Mouse (Mus musculus) midbrain, postnatal 0 days (tissue): Measurements from ENCODE around the gene Tmem95. TPM values are rescaled to one million over a fixed set of nuclear protein-coding genes. Genes with fewer than 3 reads are reported as not detected.

Source experiments
- ATAC-seq: fragments of 200-750 bp; cut with Nextera tagmentation; 2 replicates; pipeline ENCODE4 v1.8.0; 2017; ENCODE audit warnings: moderate number of reproducible peaks, mild to moderate bottlenecking, moderate TSS enrichment, moderate library complexity; ENCODE audit not compliant: low FRiP score
- DNase-seq: peaks from one replicate; pipeline ENCODE4 v3.0.0-alpha.2; 2015; ENCODE audit warnings: low spot score
- H3K27ac ChIP-seq: fragments of 300-500 bp; sonication (generic); 2 replicates; pipeline ENCODE4 v1.5.1; 2014; ENCODE audit warnings: low read depth, mild to moderate bottlenecking, low read length, mixed read lengths
- H3K27me3 ChIP-seq: fragments of 300-500 bp; sonication (generic); 2 replicates; pipeline ENCODE4 v1.6.1; 2014; ENCODE audit warnings: low read length, control low read depth, mixed read lengths; ENCODE audit not compliant: insufficient read depth
- H3K36me3 ChIP-seq: fragments of 300-500 bp; sonication (generic); 2 replicates; pipeline ENCODE4 v1.6.1; 2014; ENCODE audit warnings: low read length, control low read depth, mixed read lengths; ENCODE audit not compliant: insufficient read depth
- H3K4me1 ChIP-seq: fragments of 300-500 bp; sonication (generic); 2 replicates; pipeline ENCODE4 v1.6.1; 2014; ENCODE audit warnings: mild to moderate bottlenecking, control low read depth, antibody characterized with exemption, low read length, mixed read lengths; ENCODE audit not compliant: insufficient read depth
- H3K4me2 ChIP-seq: fragments of 300-500 bp; sonication (generic); 2 replicates; pipeline ENCODE4 v1.6.1; 2014; ENCODE audit warnings: low read depth, mild to moderate bottlenecking, low read length, mixed read lengths; ENCODE audit not compliant: poor library complexity, severe bottlenecking
- H3K4me3 ChIP-seq: fragments of 300-500 bp; sonication (generic); 2 replicates; pipeline ENCODE4 v1.5.1; 2014; ENCODE audit warnings: low read depth, mild to moderate bottlenecking, low read length, moderate library complexity
- H3K9ac ChIP-seq: fragments of 300-500 bp; sonication (generic); replicated peaks from 2 replicates; pipeline ENCODE4 v1.6.1; 2014; ENCODE audit warnings: mild to moderate bottlenecking, low read length, moderate library complexity, mixed read lengths; ENCODE audit not compliant: poor library complexity, severe bottlenecking
- H3K9me3 ChIP-seq: fragments of 300-500 bp; sonication (generic); 2 replicates; pipeline ENCODE4 v1.6.1; 2016; ENCODE audit warnings: low read length, control low read depth
- CTCF ChIP-seq: IDR thresholded peaks from 2 replicates; pipeline ENCODE4 v1.5.1; 2016; ENCODE audit warnings: antibody characterized with exemption, mild to moderate bottlenecking
- WGBS: fragments of 180-500 bp; shearing (Covaris S2); extraction: QIAGEN DNeasy Blood & Tissue Kit; methylation state at CpG from one replicate; pipeline ENCODE4 v1.1.7; 2014; 5-methylcytosine and 5-hydroxymethylcytosine counted together
- polyA plus RNA-seq: library from polyadenylated mRNA; unstranded; fragments of >200 nt; fragmentation: Nextera tagmentation; extraction: Ambion mirVana; gene quantifications from 2 replicates; pipeline ENCODE4 v1.2.1, GENCODE M21; 2015
- total RNA-seq: library from RNA; depleted of rRNA; stranded (reverse); fragments of >200 nt; gene quantifications from 2 replicates; pipeline ENCODE4 v1.2.3, GENCODE M21; 2014; rRNA removed

The Tmem95 gene
- not detected in 2 replicates for total RNA-seq
- not detected in 2 replicates for polyA plus RNA-seq

DNA sequence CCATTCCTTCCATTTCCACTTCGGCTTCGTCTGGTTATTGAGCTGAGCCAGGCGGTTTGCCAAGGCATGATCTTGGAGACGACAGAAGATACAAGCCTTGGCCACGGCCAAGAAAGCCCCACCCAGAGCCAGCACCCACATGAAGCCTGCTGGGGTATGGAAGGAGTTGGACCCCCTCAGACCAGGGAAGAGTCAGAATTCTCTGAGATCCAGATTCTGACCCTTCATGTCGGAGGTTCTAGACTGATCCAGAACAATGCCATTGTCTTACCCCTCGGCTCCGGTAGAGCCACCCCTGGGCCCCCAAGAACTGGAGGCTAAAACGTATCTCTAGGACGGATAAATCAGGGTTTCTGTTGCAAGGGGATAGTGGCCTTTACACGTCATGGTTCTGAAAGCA lies at the start of gene Tmem95:
Gene Tmem95, minus strand, starts transcription at position 141 of the 400 bp plus-strand sequence.
- H3K27me3 ChIP-seq: no peaks in the 10 kb centered on the region
- H3K4me2 ChIP-seq: peak within 1 kb of the TSS; percentile 10; the same call in 1 of the 2 replicates
- no peak within 1 kb of the TSS for H3K4me3 ChIP-seq
- DNase-seq (no peak), ATAC-seq (no peak)
- no peaks in the 10 kb centered on the region for H3K9me3 ChIP-seq
- 87% methylated on average over 11 of the region's 11 CpGs for WGBS
- H3K36me3 ChIP-seq: no peaks in the 10 kb centered on the region
- H3K27ac ChIP-seq: 0 out of 2 replicates have a peak within 1 kb of the TSS, but pooled peaks have one; percentile 32
- no peak for TF ChIP-seq CTCF
- no peaks in the 10 kb centered on the region for H3K4me1 ChIP-seq
- H3K9ac ChIP-seq: 0 out of 2 replicates have a peak within 1 kb of the TSS, but pooled peaks have one; percentile 24

DNA sequence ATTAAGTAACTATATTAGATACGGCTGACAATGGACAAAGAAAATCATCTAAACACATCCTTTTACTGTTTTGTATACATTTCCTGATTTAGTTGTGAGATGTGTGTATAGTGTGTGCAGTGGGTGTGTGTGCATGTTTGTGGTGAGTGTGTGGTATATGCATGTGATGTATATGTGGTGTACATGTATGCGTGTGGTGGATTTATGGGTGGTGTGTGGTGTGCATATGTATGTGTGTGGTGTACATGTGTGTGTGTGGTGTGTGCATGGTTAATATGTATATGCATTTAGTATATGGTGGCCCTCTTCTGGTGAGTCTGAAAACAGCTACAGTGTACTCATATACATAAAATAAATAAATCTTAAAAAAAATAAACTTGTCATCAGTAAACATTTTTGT lies 49.7 kb upstream of the Tmem95 start:
- DNase-seq: no peak
- no peak for ATAC-seq
- WGBS: 92% methylated on average over 2 of the region's 2 CpGs
- H3K4me3 ChIP-seq: no peak overlapping the region
- H3K9me3 ChIP-seq: no peaks in the 10 kb centered on the region
- TF ChIP-seq CTCF: peak; percentile 17; the same call in 1 of the 2 replicates
- H3K4me2 ChIP-seq: no peak overlapping the region
- no peaks in the 10 kb centered on the region for H3K27me3 ChIP-seq
- H3K4me1 ChIP-seq: no peaks in the 10 kb centered on the region
- H3K9ac ChIP-seq: no peak overlapping the region
- H3K27ac ChIP-seq: no peak overlapping the region
- no peaks in the 10 kb centered on the region for H3K36me3 ChIP-seq

DNA sequence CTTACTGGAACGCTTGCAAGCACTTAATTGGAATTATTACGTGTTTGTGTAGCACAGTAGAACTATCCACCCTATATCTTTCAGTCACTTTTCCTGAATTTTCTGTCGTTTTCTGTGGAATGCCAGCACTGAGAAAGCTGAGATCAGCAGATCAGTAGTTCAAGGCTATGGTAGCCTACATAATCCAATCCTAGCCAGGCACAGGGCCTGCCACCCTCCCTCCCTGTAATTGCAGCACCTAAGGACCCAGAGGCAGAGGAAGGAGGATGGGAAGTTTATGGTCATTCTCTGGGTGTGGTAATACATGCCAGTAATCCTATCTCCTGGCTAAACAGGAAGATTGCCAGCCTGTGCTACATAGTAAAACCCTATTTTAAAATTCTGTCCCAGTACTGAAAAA lies 45.0 kb upstream of the Tmem95 start:
- Histone ChIP-seq H3K4me3 (no peak overlapping the region; the same call in 1 of the 2 replicates), H3K4me1 (peaks cover 5% of the 10 kb centered on the region), H3K9ac (no peak overlapping the region), H3K4me2 (no peak overlapping the region), H3K36me3 (peaks cover 6% of the 10 kb centered on the region), H3K9me3 (no peaks in the 10 kb centered on the region), H3K27me3 (no peaks in the 10 kb centered on the region), H3K27ac (0 out of 2 replicates have a peak overlapping the region, but pooled peaks have one; percentile 84)
- ATAC-seq (no peak), DNase-seq (no peak)
- 69% methylated on average over 3 of the region's 3 CpGs for WGBS
- TF ChIP-seq CTCF: no peak

DNA sequence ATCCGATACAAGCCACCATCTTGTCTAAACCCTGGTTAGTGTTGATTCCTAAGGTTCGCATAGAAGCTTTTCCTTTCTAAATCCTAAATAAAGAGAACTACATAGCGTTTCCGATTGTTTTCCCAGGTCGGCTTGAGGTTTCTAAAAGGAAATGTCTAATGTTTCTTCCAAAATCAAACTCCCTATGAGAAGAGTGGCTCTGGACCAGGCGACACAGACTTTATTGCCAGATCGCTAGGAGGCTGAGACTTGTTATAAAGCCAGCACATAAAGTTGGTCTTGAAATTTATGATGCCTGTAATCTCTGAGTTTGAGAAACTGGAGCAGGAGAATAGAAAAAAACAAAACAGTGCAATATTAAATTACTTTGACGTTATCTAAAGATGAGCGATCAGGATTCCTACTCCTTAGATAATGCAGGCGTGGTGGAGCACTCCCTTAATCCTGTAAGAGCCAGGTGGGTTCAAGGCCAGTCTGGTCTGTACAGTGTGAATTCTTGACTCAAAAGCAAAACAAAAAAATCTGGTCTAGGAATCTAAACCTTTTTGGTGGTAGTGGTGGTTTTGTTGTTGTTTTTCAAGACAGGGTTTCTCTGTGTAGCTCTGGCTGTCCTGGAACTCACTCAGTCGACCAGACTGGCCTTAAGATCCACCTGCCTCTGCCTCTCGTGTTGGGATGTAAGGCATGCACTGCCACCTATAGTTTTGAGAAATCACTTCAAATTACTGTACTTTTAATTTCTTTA lies 44.4 kb upstream of the Tmem95 start:
- WGBS: 1% methylated on average over 12 of the region's 12 CpGs
- Histone ChIP-seq H3K9ac (no peak overlapping the region; the same call in 1 of the 2 replicates), H3K36me3 (peaks cover 11% of the 10 kb centered on the region), H3K9me3 (no peaks in the 10 kb centered on the region), H3K4me3 (peak overlapping the region; percentile 44), H3K4me2 (peak overlapping the region; percentile 51), H3K27ac (peak overlapping the region; percentile 84), H3K27me3 (no peaks in the 10 kb centered on the region), H3K4me1 (peaks cover 5% of the 10 kb centered on the region)
- no peak for DNase-seq
- no peak; the same call in 1 of the 2 replicates for TF ChIP-seq CTCF
- no peak for ATAC-seq

DNA sequence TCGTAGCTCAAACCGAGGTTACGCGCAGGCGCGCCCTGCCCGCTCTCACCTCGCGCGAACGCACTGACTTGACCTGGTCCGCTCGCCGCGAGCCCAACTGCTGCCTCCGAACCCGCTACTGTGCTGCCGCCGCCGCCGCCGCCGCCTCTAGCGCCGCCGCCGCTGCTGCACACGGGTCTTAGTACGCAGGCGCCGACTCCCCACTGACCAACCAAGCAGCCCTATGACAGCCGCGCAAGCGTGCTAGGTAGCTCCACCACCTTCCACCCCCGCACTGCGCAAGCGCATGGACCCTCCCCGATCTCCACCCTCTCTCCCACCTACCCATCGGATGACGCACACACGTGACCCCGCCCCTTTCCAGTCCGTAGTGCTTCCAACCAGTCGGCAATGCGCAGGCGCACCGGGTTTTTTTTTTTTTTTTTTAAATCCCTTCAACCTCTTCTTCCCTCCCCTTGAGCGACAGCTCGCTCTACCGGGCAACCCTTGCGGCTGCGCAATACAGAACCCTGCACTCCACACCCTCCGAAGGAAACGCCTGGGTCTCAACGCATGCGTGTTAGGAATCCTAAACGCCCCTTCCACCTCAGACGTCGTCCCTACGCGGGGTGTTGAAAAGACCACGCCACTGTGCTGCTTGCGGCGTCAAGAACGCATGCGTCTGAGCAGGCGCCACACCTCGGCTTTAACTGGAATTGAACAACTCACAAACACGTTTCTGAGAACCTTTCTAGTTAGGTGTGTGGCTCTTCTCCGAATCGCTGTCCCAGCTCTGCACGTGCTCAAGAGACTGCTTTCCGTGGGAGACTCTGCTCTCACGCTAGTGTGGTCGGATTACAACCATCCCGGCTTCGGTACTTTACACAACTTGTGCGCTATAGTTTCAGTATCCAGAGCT lies 43.5 kb upstream of the Tmem95 start, which contains the start of gene Eif5a:
Gene Eif5a, minus strand, starts transcription at position 845 of the 898 bp plus-strand sequence.
- H3K9me3 ChIP-seq: no peaks in the 10 kb centered on the region
- peak; percentile 98 for ATAC-seq
- peak within 1 kb of the TSS; percentile 98 for H3K4me2 ChIP-seq
- H3K4me1 ChIP-seq: peaks cover 5% of the 10 kb centered on the region
- peak within 1 kb of the TSS; percentile 88 for H3K4me3 ChIP-seq
- H3K27me3 ChIP-seq: no peaks in the 10 kb centered on the region
- TF ChIP-seq CTCF: peak; percentile 83
- H3K9ac ChIP-seq: peak within 1 kb of the TSS; percentile 98
- under 1% methylated on average over 77 of the region's 78 CpGs for WGBS
- peak within 1 kb of the TSS; percentile 94 for H3K27ac ChIP-seq
- DNase-seq: peak; percentile 100
- peaks cover 14% of the 10 kb centered on the region for H3K36me3 ChIP-seq
